ENCODE assay signal across 8 mouse cellular contexts in genomic region chr19:54047386-54048050, GRCm38 (mm10). TPM values are rescaled to one million over a fixed set of nuclear protein-coding genes. Genes with fewer than 3 reads are reported as not detected.
DNase-seq lines count a peak whose midpoint lies in the region; ATAC-seq and TF ChIP-seq lines count a peak whose summit lies in the region.

No protein-coding gene starts in this region.

- peak overlapping the region; percentile 90 for H3K4me2 ChIP-seq in heart, embryonic 13.5 days
- H3K4me2 ChIP-seq in liver, postnatal 0 days (ENCODE audit: low read depth, low read length) = peak overlapping the region; percentile 82
- H3K4me2 ChIP-seq in stomach, embryonic 15.5 days = peak overlapping the region; percentile 98

- H3K9me3 ChIP-seq in heart, embryonic 13.5 days = no peaks in the 10 kb centered on the region
- H3K9me3 ChIP-seq in liver, postnatal 0 days (ENCODE audit: low read length) = no peaks in the 10 kb centered on the region
- no peaks in the 10 kb centered on the region for H3K9me3 ChIP-seq in stomach, embryonic 15.5 days

- TF ChIP-seq EP300 in liver, postnatal 0 days (IDR thresholded peaks at IDR 0.05; ENCODE audit: low read depth) = no peak

- no peak overlapping the region for H3K27ac ChIP-seq in heart, embryonic 13.5 days (replicated peaks)
- H3K27ac ChIP-seq in liver, postnatal 0 days (ENCODE audit: low read depth) = no peak overlapping the region
- no peak overlapping the region for H3K27ac ChIP-seq in stomach, embryonic 15.5 days

- H3K36me3 ChIP-seq in heart, embryonic 13.5 days = no peaks in the 10 kb centered on the region
- H3K36me3 ChIP-seq in liver, postnatal 0 days (replicated peaks; ENCODE audit: insufficient read depth, low read length) = no peaks in the 10 kb centered on the region
- H3K36me3 ChIP-seq in stomach, embryonic 15.5 days = no peaks in the 10 kb centered on the region

- no peak for DNase-seq in heart, postnatal 4 days
- peak; percentile 21 for DNase-seq in ES-CJ7 (ENCODE audit: low read depth, low spot score)
- DNase-seq in forelimb bud, embryonic 11.5 days (ENCODE audit: low read depth, low spot score) = peak; percentile 18
- DNase-seq in liver, postnatal 0 days = peak; percentile 17
- no peak for DNase-seq in cerebellum, postnatal 4 days (ENCODE audit: low spot score in 2 of 2)
- DNase-seq in layer of hippocampus, postnatal 14 days (ENCODE audit: low spot score in 2 of 2) = no peak

- H3K4me1 ChIP-seq in heart, embryonic 13.5 days = peaks cover 42% of the 10 kb centered on the region
- H3K4me1 ChIP-seq in liver, postnatal 0 days (ENCODE audit: insufficient read depth) = peaks cover 25% of the 10 kb centered on the region
- H3K4me1 ChIP-seq in stomach, embryonic 15.5 days = peaks cover 29% of the 10 kb centered on the region

- WGBS in heart, embryonic 13.5 days = 1% methylated on average over 27 of the region's 27 CpGs
- WGBS in liver, postnatal 0 days (ENCODE audit: insufficient replicate concordance) = under 1% methylated on average over 27 of the region's 27 CpGs
- 6% methylated on average over 27 of the region's 27 CpGs for WGBS in stomach, embryonic 15.5 days

- peaks cover 91% of the 10 kb centered on the region for H3K27me3 ChIP-seq in heart, embryonic 13.5 days (replicated peaks)
- peaks cover 64% of the 10 kb centered on the region for H3K27me3 ChIP-seq in liver, postnatal 0 days (ENCODE audit: insufficient read depth, low read length)
- peaks cover 40% of the 10 kb centered on the region for H3K27me3 ChIP-seq in stomach, embryonic 15.5 days (replicated peaks)

- no peak for ATAC-seq in heart, embryonic 13.5 days (ENCODE audit: extremely low read depth, insufficient number of reproducible peaks, low FRiP score, low TSS enrichment)
- no peak for ATAC-seq in liver, postnatal 0 days
- no peak for ATAC-seq in stomach, embryonic 15.5 days (ENCODE audit: insufficient read depth, low FRiP score, low read depth)

- H3K9ac ChIP-seq in heart, embryonic 13.5 days = peak overlapping the region; percentile 75
- H3K9ac ChIP-seq in liver, postnatal 0 days (replicated peaks) = no peak overlapping the region; the same call in 1 of the 2 replicates
- no peak overlapping the region for H3K9ac ChIP-seq in stomach, embryonic 15.5 days

- TF ChIP-seq CTCF in liver, postnatal 0 days (IDR thresholded peaks at IDR 0.05; ENCODE audit: low read depth) = no peak

- H3K4me3 ChIP-seq in heart, embryonic 13.5 days = peak overlapping the region; percentile 58
- peak overlapping the region; percentile 55 for H3K4me3 ChIP-seq in liver, postnatal 0 days (ENCODE audit: low read depth, low read length)
- peak overlapping the region; percentile 52 for H3K4me3 ChIP-seq in stomach, embryonic 15.5 days (replicated peaks)

RNA-seq across cellular contexts. Expression of gene Adra2a, which starts 3.6 kb away (rescaled TPM):
- polyA plus RNA-seq in heart, embryonic 13.5 days (2015; fragmentation: Nextera tagmentation; extraction: Ambion mirVana) = not detected in 2 replicates
- under 1 TPM; 0.14 to 0.19 TPM for total RNA-seq in heart, postnatal 4 days (2021)
- polyA plus RNA-seq in liver, postnatal 0 days (2015; fragmentation: Nextera tagmentation; extraction: Ambion mirVana) = 0.19 and 0.21 TPM in 2 replicates
- polyA plus RNA-seq in stomach, embryonic 15.5 days (2015; fragmentation: Nextera tagmentation; extraction: Ambion mirVana) = 0.58 and 0.93 TPM in 2 replicates
- total RNA-seq in layer of hippocampus, postnatal 14 days (2021) = 10 to 100 TPM; 13.6 to 14.5 TPM

Comparison
In these comparisons a context has a peak if more than half of its experiments do, and no peak if none do; other contexts are left out.
1. DNase-seq: peak in ES-CJ7 (single experiment), forelimb bud, embryonic 11.5 days (single experiment) and liver, postnatal 0 days (single experiment); none in heart, postnatal 4 days (single experiment), cerebellum, postnatal 4 days (0 of 2) and layer of hippocampus, postnatal 14 days (0 of 2).
2. Peak in every context shown above with its lines, with median percentiles within 50 percentile points of each other: H3K4me2 ChIP-seq and H3K4me3 ChIP-seq.